Mouse (Mus musculus): ENCODE data around the gene Rab19. TPM values are rescaled to one million over a fixed set of nuclear protein-coding genes. Genes with fewer than 3 reads are reported as not detected.
"Not testable (repeated sequence)": the region's sequence is repeated elsewhere in the genome, so short reads cannot be mapped to it uniquely, and the experiment has no call there.

Rab19 gene
- polyA plus RNA-seq, 1 experiment = 0.90 TPM

- Histone ChIP-seq H3K36me3 (ENCODE audit: control insufficient read depth, insufficient read depth, low read length, poor library complexity, severe bottlenecking) (peaks cover 82% of the 10 kb centered on the region), H3K4me3 (ENCODE audit: low read depth, low read length) (no peak overlapping the region), H3K27ac (ENCODE audit: insufficient read depth, low read length) (peak overlapping the region; percentile 75), H3K9ac (ENCODE audit: low read depth, poor library complexity, severe bottlenecking) (no peak overlapping the region), H3K27me3 (ENCODE audit: control insufficient read depth, insufficient read depth, low read length, poor library complexity, severe bottlenecking) (no peaks in the 10 kb centered on the region), H3K4me1 (ENCODE audit: control insufficient read depth, insufficient read depth, low read length) (no peaks in the 10 kb centered on the region), H3K9me3 (replicated peaks; ENCODE audit: control insufficient read depth, insufficient read depth, low read length, poor library complexity, severe bottlenecking) (no peaks in the 10 kb centered on the region)
- TF ChIP-seq CTCF (IDR thresholded peaks at IDR 0.05; ENCODE audit: low read depth, low read length) (no peak), EP300 (IDR thresholded peaks at IDR 0.05; ENCODE audit: insufficient read depth, low read depth, low read length) (no peak), POLR2A (IDR thresholded peaks at IDR 0.05; ENCODE audit: insufficient read depth, low read length) (no peak)
Observed at GRCm38 (mm10) chr6:39406480-39406879, 25.5 kb downstream of the Rab19 start.

DNA sequence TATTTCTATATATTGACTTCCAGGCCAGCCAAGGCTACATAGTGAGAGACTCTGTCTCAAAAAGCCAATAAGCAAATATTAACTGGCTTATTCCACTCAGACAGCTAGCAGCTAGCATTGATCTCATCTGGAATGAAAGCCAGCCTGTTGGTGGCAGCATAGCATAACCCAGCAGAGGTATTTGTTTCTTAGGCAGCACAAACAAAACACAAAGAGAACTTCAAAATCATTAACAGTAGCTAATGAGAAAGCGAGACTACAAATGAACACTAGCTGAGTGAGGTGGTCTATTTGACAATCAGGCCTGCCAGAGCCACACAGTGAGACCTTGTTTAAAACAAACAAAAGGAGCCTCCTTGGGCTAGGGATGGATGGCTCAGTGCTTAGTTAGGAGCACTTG, 33.1 kb downstream of the Rab19 start:
- peak overlapping the region; percentile 77 for H3K9ac ChIP-seq (ENCODE audit: low read depth, poor library complexity, severe bottlenecking)
- H3K9me3 ChIP-seq (replicated peaks; ENCODE audit: control insufficient read depth, insufficient read depth, low read length, poor library complexity, severe bottlenecking) = no peaks in the 10 kb centered on the region
- H3K27me3 ChIP-seq (ENCODE audit: control insufficient read depth, insufficient read depth, low read length, poor library complexity, severe bottlenecking) = no peaks in the 10 kb centered on the region
- peak overlapping the region; percentile 49 for H3K27ac ChIP-seq (ENCODE audit: insufficient read depth, low read length)
- H3K4me1 ChIP-seq (ENCODE audit: control insufficient read depth, insufficient read depth, low read length) = no peaks in the 10 kb centered on the region
- peak overlapping the region; percentile 24 for H3K4me3 ChIP-seq (ENCODE audit: low read depth, low read length)
- peaks cover 50% of the 10 kb centered on the region for H3K36me3 ChIP-seq (ENCODE audit: control insufficient read depth, insufficient read depth, low read length, poor library complexity, severe bottlenecking)
- no peak for TF ChIP-seq POLR2A (IDR thresholded peaks at IDR 0.05; ENCODE audit: insufficient read depth, low read length)
- TF ChIP-seq CTCF (IDR thresholded peaks at IDR 0.05; ENCODE audit: low read depth, low read length) = no peak
- TF ChIP-seq EP300 (IDR thresholded peaks at IDR 0.05; ENCODE audit: insufficient read depth, low read depth, low read length) = no peak

- TF ChIP-seq CTCF (IDR thresholded peaks at IDR 0.05; ENCODE audit: low read depth, low read length) (peak; percentile 75), POLR2A (IDR thresholded peaks at IDR 0.05; ENCODE audit: insufficient read depth, low read length) (no peak)
- Histone ChIP-seq H3K4me1 (ENCODE audit: control insufficient read depth, insufficient read depth, low read length) (no peaks in the 10 kb centered on the region), H3K27ac (ENCODE audit: insufficient read depth, low read length) (peak overlapping the region; percentile 99), H3K9ac (ENCODE audit: low read depth, poor library complexity, severe bottlenecking) (peak overlapping the region; percentile 96), H3K36me3 (ENCODE audit: control insufficient read depth, insufficient read depth, low read length, poor library complexity, severe bottlenecking) (peaks cover 36% of the 10 kb centered on the region), H3K9me3 (replicated peaks; ENCODE audit: control insufficient read depth, insufficient read depth, low read length, poor library complexity, severe bottlenecking) (no peaks in the 10 kb centered on the region), H3K4me3 (ENCODE audit: low read depth, low read length) (peak overlapping the region; percentile 58), H3K27me3 (ENCODE audit: control insufficient read depth, insufficient read depth, low read length, poor library complexity, severe bottlenecking) (no peaks in the 10 kb centered on the region)
Observed at GRCm38 (mm10) chr6:39415762-39416161, 34.8 kb downstream of the Rab19 start.

GRCm38 (mm10) chr6:39416654-39417053, 35.7 kb downstream of the Rab19 start:
- H3K9me3 ChIP-seq (replicated peaks; ENCODE audit: control insufficient read depth, insufficient read depth, low read length, poor library complexity, severe bottlenecking); H3K4me1 ChIP-seq (ENCODE audit: control insufficient read depth, insufficient read depth, low read length); H3K27me3 ChIP-seq (ENCODE audit: control insufficient read depth, insufficient read depth, low read length, poor library complexity, severe bottlenecking): not testable (repeated sequence)
- Histone ChIP-seq H3K36me3 (ENCODE audit: control insufficient read depth, insufficient read depth, low read length, poor library complexity, severe bottlenecking) (peaks cover 31% of the 10 kb centered on the region), H3K9ac (ENCODE audit: low read depth, poor library complexity, severe bottlenecking) (peak overlapping the region; percentile 96), H3K27ac (ENCODE audit: insufficient read depth, low read length) (peak overlapping the region; percentile 99), H3K4me3 (ENCODE audit: low read depth, low read length) (peak overlapping the region; percentile 83)
- TF ChIP-seq EP300 (IDR thresholded peaks at IDR 0.05; ENCODE audit: insufficient read depth, low read depth, low read length) = 0 out of 2 replicates have a peak, but pooled peaks have one; percentile 63

GRCm38 (mm10) chr6:39419386-39419850, 38.4 kb downstream of the Rab19 start:
- Histone ChIP-seq H3K27me3 (ENCODE audit: control insufficient read depth, insufficient read depth, low read length, poor library complexity, severe bottlenecking) (no peaks in the 10 kb centered on the region), H3K9ac (ENCODE audit: low read depth, poor library complexity, severe bottlenecking) (peak overlapping the region; percentile 96), H3K4me1 (ENCODE audit: control insufficient read depth, insufficient read depth, low read length) (peaks cover 7% of the 10 kb centered on the region), H3K36me3 (ENCODE audit: control insufficient read depth, insufficient read depth, low read length, poor library complexity, severe bottlenecking) (peaks cover 20% of the 10 kb centered on the region), H3K4me3 (ENCODE audit: low read depth, low read length) (peak overlapping the region; percentile 85), H3K27ac (ENCODE audit: insufficient read depth, low read length) (peak overlapping the region; percentile 92), H3K9me3 (replicated peaks; ENCODE audit: control insufficient read depth, insufficient read depth, low read length, poor library complexity, severe bottlenecking) (no peaks in the 10 kb centered on the region)
- TF ChIP-seq POLR2A (IDR thresholded peaks at IDR 0.05; ENCODE audit: insufficient read depth, low read length) = no peak
- TF ChIP-seq CTCF (IDR thresholded peaks at IDR 0.05; ENCODE audit: low read depth, low read length) = no peak
- no peak for TF ChIP-seq EP300 (IDR thresholded peaks at IDR 0.05; ENCODE audit: insufficient read depth, low read depth, low read length)

- peak within 1 kb of the TSS; percentile 96 for H3K9ac ChIP-seq (ENCODE audit: low read depth, poor library complexity, severe bottlenecking)
- H3K27me3 ChIP-seq (ENCODE audit: control insufficient read depth, insufficient read depth, low read length, poor library complexity, severe bottlenecking) = no peaks in the 10 kb centered on the region
- H3K4me3 ChIP-seq (ENCODE audit: low read depth, low read length) = peak within 1 kb of the TSS; percentile 85
- peaks cover 7% of the 10 kb centered on the region for H3K4me1 ChIP-seq (ENCODE audit: control insufficient read depth, insufficient read depth, low read length)
- H3K27ac ChIP-seq (ENCODE audit: insufficient read depth, low read length) = peak within 1 kb of the TSS; percentile 99
- H3K36me3 ChIP-seq (ENCODE audit: control insufficient read depth, insufficient read depth, low read length, poor library complexity, severe bottlenecking) = peaks cover 16% of the 10 kb centered on the region
- TF ChIP-seq POLR2A (IDR thresholded peaks at IDR 0.05; ENCODE audit: insufficient read depth, low read length) (peak; percentile 87), EP300 (IDR thresholded peaks at IDR 0.05; ENCODE audit: insufficient read depth, low read depth, low read length) (peak; percentile 99), CTCF (IDR thresholded peaks at IDR 0.05; ENCODE audit: low read depth, low read length) (no peak)
- H3K9me3 ChIP-seq (replicated peaks; ENCODE audit: control insufficient read depth, insufficient read depth, low read length, poor library complexity, severe bottlenecking) = no peaks in the 10 kb centered on the region
Observed at GRCm38 (mm10) chr6:39419851-39420721, 39.1 kb downstream of the Rab19 start, which contains the start of gene Mkrn1. TSS of gene Mkrn1 (minus strand) at chr6:39420462.

All from ES-Bruce4 (cell line).